Mouse (Mus musculus) right cerebral cortex, postnatal 10 days (tissue): ENCODE data around the gene Ltbp1.

Source experiments
- DNase-seq, 2 experiments: peaks; one replicate each; pipeline ENCODE4 v3.0.0; 2021; ENCODE audit warnings: low spot score in 2 of 2

The Ltbp1 gene

DNA sequence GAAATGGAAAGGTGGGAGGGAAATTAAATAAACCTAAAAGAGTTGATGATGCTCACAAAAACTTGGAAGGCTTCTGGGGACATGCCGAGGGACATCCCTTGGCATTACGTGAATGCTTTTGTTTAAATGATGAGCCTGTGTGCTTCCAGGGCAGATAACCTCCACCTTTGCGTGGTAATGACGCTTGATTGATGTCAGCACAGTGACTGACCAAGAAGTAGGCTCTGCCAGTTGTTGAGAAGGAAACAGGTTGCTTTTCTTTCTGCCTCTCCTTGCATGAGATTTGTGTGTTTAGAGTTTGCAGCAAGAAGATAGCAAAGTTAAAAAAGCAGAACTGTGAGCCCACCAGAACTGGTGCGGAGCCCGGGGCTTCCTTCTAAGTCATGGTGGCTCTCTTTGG, 431.5 kb downstream of the Ltbp1 start:
- no peak for DNase-seq

DNA sequence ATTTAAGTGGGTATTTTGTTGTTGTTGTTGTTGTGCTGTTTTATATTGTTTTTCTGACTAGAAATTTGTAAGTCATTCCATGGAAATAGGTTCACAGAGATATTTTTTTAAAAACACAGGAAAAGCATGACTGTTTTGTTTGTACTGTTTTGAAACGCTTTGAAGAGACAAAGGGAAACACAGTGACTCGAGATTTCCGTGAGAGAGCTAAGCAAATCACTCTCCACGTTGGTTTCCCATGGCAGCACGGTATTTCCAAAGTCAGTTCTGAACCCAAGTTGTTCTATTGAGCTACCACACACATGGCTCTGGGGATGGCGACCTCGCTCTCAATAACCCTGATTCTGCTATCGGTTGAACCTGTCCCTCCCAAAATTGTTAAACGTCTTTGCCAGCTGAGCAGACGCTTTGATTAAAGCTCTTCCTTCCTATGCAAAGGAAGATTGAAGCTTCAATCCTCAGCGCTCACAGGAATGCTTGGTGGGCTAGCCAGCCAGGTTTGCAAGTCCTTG, 431.9 kb downstream of the Ltbp1 start:
- no peak for DNase-seq

DNA sequence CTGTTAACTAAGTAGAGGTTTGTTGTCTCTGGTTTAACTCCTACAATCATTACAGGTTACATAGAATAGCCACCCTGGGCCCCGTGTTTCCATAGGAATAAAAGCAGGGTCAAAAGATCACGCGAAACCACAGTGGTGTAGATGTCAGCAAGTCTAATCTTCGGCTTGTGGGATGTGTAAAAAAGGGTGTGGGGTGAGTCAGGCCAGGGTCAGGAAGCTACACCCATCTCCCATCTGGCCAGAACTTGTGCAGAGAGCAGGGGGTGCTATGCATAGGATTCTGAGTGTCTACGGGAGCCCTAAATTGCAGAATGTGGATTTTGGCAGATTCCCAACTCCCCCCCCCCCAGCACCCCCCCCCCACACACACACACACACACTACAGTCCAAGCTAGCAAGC, 432.8 kb downstream of the Ltbp1 start:
- no peak for DNase-seq

DNA sequence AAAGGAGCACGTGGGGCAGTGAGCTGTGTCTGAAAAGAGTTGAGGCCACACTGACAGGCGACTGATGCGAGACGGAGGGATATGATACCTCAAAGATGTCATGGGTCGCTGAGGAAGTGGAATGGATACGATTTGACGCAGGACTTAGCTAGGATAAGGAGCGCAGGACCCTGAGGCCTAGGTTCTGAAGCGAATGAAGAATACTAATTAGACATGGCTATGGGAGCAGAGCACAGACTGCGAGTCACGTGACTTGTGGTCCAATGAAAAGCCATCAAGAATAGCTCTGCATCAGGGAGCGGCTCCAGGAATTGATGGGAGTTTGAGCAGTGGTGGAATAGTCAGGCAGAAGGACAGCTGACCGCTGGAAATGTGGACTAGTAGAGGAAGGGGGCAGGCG, 433.7 kb downstream of the Ltbp1 start:
- no peak for DNase-seq

DNA sequence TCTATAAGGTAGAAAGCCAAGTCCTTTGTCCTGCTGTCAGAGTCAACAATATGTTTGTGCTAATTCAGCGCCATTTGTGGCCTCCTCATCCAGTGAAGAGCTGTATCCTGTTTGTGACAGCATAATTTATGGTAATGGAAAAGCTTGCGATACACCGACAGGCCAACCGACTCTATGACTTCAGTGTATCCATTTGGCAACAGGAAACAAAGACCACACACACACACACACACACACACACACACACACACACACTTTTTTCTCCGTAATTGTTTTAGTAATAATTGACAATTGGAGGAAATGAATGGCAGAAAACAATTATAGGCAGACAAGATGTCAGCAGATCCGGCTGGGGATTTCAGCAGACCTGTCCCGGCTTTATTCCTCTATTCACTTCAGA, 435.3 kb downstream of the Ltbp1 start:
- DNase-seq = no peak

DNA sequence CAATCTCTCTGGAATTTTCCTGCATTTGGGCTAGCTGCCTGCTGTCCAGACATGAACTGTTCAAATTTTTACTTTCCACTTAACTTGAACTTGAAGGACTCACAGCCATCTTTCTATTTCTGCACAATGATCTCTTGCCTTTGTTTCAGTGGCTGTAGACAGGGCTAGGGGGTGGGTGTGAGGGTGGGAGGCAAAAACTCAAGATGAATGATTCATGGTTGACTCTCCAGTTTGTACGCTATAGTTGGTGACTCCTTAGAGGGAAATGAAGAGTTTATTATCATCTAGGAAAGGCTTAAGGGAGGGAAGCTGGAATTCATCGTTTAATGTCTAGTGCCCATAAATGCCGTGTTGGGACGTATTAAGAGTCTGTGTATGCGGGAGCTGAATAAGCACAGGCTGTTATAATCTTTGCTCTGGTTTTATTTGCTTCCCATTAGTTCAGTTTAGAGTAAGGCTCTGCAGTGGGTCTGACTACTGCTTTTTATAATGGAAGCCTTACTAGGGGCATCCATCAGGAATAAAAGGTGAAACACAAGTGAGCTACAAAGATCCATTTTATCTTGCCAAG, 436.0 kb downstream of the Ltbp1 start:
- no peak for DNase-seq
